Mouse (Mus musculus) intestine, postnatal 0 days (tissue): ENCODE data around the gene Cd247. TPM values are rescaled to one million over a fixed set of nuclear protein-coding genes. Genes with fewer than 3 reads are reported as not detected.

Experiments
- ATAC-seq: fragments of 200-750 bp; cut with Nextera tagmentation; 2 replicates; pipeline ENCODE4 v1.8.0; 2017; ENCODE audit warnings: mild to moderate bottlenecking, moderate TSS enrichment, moderate library complexity
- H3K27ac ChIP-seq: fragments of 300-500 bp; sonication (generic); 2 replicates; pipeline ENCODE4 v1.5.1; 2014; ENCODE audit warnings: mild to moderate bottlenecking, low read depth, low read length, moderate library complexity
- H3K27me3 ChIP-seq: fragments of 300-500 bp; sonication (generic); replicated peaks from 2 replicates; pipeline ENCODE4 v1.6.1; 2014; ENCODE audit warnings: low read length, mixed read lengths; ENCODE audit not compliant: control insufficient read depth, insufficient read depth
- H3K36me3 ChIP-seq: fragments of 300-500 bp; sonication (generic); 2 replicates; pipeline ENCODE4 v1.6.1; 2014; ENCODE audit warnings: mild to moderate bottlenecking, moderate library complexity; ENCODE audit not compliant: control insufficient read depth, insufficient read depth
- H3K4me1 ChIP-seq: fragments of 300-500 bp; sonication (generic); replicated peaks from 2 replicates; pipeline ENCODE4 v1.6.1; 2014; ENCODE audit warnings: antibody characterized with exemption, low read length, mixed read lengths; ENCODE audit not compliant: control insufficient read depth, insufficient read depth
- H3K4me2 ChIP-seq: fragments of 300-500 bp; sonication (generic); replicated peaks from 2 replicates; pipeline ENCODE4 v1.6.1; 2014; ENCODE audit warnings: low read depth, mild to moderate bottlenecking, moderate library complexity
- H3K4me3 ChIP-seq: fragments of 300-500 bp; sonication (generic); 2 replicates; pipeline ENCODE4 v1.5.1; 2014; ENCODE audit warnings: low read depth, low read length
- H3K9ac ChIP-seq: fragments of 300-500 bp; sonication (generic); 2 replicates; pipeline ENCODE4 v1.6.1; 2014; ENCODE audit warnings: mild to moderate bottlenecking, low read depth, low read length
- H3K9me3 ChIP-seq: fragments of 300-500 bp; sonication (generic); 2 replicates; pipeline ENCODE4 v1.6.1; 2016; ENCODE audit warnings: mixed run types; ENCODE audit not compliant: control insufficient read depth
- CTCF ChIP-seq: sonication (generic); IDR thresholded peaks from 2 replicates; pipeline ENCODE4 v1.5.1; 2016; ENCODE audit warnings: low read depth, mild to moderate bottlenecking, control low read depth, antibody characterized with exemption, moderate library complexity
- WGBS: fragments of 180-500 bp; shearing (Covaris S2); extraction: QIAGEN DNeasy Blood & Tissue Kit; methylation state at CpG from one replicate; pipeline ENCODE4 v1.1.7; 2014; 5-methylcytosine and 5-hydroxymethylcytosine counted together
- polyA plus RNA-seq: library from polyadenylated mRNA; unstranded; fragments of >200 nt; fragmentation: Nextera tagmentation; extraction: Ambion mirVana; gene quantifications from 2 replicates; pipeline ENCODE4 v1.2.1, GENCODE M21; 2015

Cd247 gene
- polyA plus RNA-seq, 1 experiment from 2014 or later: 0.50 TPM

DNA sequence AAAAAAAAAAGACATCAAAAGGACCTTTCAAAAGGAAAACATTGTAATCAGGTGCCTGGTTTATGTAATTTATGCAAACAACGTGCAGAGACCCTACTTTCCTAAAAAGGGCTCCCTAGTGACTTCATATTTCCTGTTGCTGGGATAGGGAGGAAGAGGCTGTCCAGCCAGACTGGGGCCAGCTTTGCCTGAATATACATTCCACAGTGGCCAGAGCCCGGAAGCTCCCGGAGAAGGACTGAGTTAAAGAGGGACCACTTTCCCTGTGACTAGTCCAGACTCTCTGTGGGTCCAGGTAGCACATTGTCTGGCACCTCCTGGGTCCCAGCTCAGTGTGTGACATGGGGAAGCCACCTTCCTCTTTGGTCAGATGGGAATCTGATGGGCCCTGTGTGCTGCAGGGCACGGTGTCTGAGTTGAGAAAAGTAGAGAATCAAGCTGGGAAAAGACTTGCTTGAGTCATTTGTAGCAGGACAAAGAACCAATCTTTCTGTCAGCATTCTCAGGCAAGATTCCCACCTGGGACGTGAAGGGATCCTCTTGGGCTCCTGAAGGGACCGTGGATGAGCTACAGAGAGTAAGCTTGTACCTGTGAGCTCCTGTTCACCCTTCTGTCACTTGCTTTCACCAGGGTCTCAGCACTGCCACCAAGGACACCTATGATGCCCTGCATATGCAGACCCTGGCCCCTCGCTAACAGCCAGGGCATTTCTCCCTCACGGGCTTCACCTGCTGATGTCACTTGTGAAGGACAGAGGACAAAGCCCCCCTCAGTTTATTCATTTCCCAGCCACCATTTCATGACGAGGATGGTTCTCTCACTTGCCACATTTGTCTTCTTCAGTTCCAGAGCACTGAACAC, 72.1 kb downstream of the Cd247 start:
- H3K9ac ChIP-seq: no peak overlapping the region
- no peak overlapping the region for H3K4me2 ChIP-seq
- H3K27ac ChIP-seq: no peak overlapping the region
- H3K4me1 ChIP-seq: no peaks in the 10 kb centered on the region
- TF ChIP-seq CTCF: no peak
- H3K36me3 ChIP-seq: no peaks in the 10 kb centered on the region
- WGBS: 61% methylated on average over 9 of the region's 9 CpGs
- H3K9me3 ChIP-seq: no peaks in the 10 kb centered on the region
- H3K27me3 ChIP-seq: no peaks in the 10 kb centered on the region
- H3K4me3 ChIP-seq: no peak overlapping the region
- ATAC-seq: no peak

DNA sequence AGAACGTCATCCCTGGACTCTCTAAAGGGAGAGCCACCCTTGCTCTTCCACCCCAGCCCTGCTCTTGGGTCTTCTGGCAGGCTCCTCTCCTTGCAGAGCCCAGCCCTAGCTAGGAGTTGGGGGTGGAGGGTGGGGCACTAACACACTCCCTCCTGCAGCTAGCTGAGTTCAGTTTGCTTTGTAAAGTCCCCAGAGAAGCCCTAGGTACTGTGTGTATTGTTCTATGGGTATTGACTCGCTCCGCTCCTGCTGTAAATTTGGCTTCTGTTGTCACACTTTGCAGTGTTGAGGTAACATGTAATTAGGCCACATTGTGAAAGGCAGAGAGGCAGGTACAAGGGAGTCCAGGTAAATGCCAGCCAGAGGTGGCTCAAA, 72.7 kb downstream of the Cd247 start:
- 65% methylated on average over 3 of the region's 3 CpGs for WGBS
- Histone ChIP-seq H3K9ac (no peak overlapping the region), H3K4me1 (no peaks in the 10 kb centered on the region), H3K4me3 (no peak overlapping the region), H3K9me3 (no peaks in the 10 kb centered on the region), H3K27ac (no peak overlapping the region), H3K36me3 (no peaks in the 10 kb centered on the region), H3K4me2 (no peak overlapping the region), H3K27me3 (no peaks in the 10 kb centered on the region)
- no peak for TF ChIP-seq CTCF
- no peak for ATAC-seq

DNA sequence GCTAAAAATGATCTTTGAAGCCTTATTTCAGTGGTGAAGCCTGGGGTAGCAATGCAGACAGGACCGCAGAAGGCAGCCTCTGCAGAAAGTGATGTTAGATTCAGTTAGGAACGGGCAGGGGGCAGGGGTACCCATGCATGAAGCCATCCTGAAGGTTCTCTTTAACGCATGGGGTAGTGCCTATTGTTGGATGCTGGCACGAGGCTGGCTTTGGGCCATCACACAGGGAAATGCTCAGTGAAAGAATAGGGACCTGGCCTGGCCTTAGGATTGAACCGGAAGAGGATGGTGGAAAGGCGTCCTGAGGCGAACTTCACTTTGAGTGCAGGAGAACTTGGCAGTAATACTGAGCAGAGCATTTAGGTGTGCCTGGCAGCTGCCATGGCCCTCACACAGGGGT, 73.6 kb downstream of the Cd247 start:
- no peak overlapping the region for H3K27ac ChIP-seq
- H3K4me2 ChIP-seq: no peak overlapping the region
- ATAC-seq: no peak
- no peaks in the 10 kb centered on the region for H3K9me3 ChIP-seq
- no peaks in the 10 kb centered on the region for H3K27me3 ChIP-seq
- H3K4me1 ChIP-seq: no peaks in the 10 kb centered on the region
- H3K36me3 ChIP-seq: peaks cover 5% of the 10 kb centered on the region; the same call in 1 of the 2 replicates
- no peak overlapping the region for H3K4me3 ChIP-seq
- 82% methylated on average over 7 of the region's 7 CpGs for WGBS
- H3K9ac ChIP-seq: no peak overlapping the region
- no peak for TF ChIP-seq CTCF

DNA sequence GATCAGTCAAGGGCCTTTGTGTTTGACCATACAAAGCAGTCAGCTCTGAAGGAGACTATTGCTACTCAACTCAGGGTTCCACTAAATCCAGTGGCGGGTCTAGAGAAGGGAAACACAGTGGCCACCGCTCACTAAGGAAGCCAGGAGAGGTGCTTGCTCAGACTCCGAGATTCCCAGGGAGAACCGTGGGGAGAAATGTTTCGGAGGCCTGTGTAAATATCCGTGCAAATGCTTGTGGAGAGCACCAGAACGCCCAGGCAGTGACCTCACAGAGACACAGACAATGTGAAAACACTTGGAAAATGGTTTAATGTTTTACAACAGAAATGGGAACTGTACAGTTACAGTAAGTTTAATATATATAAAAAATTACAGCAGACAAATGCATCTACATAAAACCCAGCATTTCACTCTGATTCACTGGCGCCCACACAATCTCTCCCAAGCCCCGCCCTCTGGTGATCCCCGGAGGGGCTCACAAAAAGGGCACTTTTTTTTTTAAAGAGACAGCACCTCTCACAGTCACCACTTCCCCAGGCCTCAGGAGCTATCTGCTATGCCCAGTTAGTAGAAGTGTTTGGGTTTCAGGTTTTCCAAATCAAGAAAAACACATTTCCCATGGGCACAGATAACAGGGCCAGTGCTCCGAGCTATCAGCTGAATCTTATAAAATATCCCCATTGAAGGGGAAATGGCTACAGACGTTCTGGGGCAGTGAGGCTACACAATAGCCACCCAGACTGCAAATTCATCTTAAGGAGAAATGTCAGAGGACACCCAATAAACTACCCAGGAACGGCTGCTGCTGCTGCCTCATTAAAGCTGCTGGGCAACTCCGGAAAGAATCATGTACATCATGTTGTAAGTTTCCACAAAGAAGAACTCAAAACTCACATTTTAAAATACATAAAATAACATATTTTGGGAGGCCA, 76.6 kb downstream of the Cd247 start:
- no peak overlapping the region for H3K4me3 ChIP-seq
- no peak overlapping the region for H3K4me2 ChIP-seq
- no peak for ATAC-seq
- no peaks in the 10 kb centered on the region for H3K27me3 ChIP-seq
- no peaks in the 10 kb centered on the region for H3K9me3 ChIP-seq
- WGBS: 39% methylated on average over 14 of the region's 14 CpGs
- H3K27ac ChIP-seq: no peak overlapping the region
- no peaks in the 10 kb centered on the region for H3K4me1 ChIP-seq
- TF ChIP-seq CTCF: no peak
- peaks cover 9% of the 10 kb centered on the region; the same call in 1 of the 2 replicates for H3K36me3 ChIP-seq
- no peak overlapping the region for H3K9ac ChIP-seq

DNA sequence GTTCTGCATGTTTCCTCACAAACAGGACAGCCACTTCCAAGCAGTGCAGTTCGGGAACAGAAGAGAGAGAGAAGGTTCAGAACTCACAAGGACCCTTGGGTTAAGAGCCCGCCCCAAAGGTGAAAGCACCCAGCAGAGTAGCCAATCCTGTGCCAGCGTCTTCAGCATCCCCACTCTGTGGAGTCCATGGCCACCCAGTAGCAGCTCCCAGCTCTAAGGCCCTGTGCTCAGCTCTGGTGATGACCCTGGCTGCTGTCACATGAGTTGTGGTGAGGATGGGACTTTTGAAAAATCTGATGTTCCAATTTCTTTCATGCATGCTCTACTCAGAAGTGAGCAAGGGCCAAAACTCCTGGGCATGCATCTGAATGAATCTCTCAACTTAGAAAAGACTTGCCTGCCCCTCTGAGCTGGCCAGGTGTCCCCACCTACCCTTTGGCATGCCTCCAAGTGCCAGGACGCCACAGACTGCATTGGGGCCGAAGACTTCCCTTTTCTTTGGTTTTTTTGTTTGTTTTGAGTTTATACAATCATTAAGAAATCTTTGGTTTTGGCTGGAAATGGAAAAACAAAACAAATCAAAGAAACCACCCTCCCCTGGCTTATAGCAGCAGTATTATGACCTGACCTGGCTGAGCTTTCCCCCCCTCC, 78.3 kb downstream of the Cd247 start:
- no peak for ATAC-seq
- no peaks in the 10 kb centered on the region for H3K9me3 ChIP-seq
- H3K36me3 ChIP-seq: peaks cover 9% of the 10 kb centered on the region; the same call in 1 of the 2 replicates
- no peaks in the 10 kb centered on the region for H3K27me3 ChIP-seq
- H3K9ac ChIP-seq: no peak overlapping the region
- H3K4me2 ChIP-seq: no peak overlapping the region
- WGBS: 74% methylated on average over 5 of the region's 5 CpGs
- H3K4me1 ChIP-seq: no peaks in the 10 kb centered on the region
- no peak for TF ChIP-seq CTCF
- no peak overlapping the region for H3K27ac ChIP-seq
- H3K4me3 ChIP-seq: no peak overlapping the region

DNA sequence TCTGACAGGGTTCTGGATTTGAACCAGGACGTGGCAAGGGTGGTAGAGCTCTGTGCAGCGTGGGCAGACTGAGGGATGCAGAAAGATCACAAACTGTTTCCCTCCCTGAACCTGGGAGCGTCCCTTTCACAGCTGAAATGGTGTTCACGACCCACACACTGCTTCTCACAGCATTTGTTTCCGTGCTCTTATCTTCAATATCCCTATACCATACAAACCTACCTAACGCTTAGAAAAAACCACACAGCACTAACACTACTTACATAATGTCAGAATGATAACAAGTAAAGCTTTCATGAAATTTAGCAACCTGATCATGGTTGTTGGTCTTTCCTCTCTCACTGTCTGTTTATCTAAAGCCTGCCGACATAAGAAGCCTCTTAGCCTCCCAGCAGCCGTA, 80.2 kb downstream of the Cd247 start:
- Histone ChIP-seq H3K27me3 (no peaks in the 10 kb centered on the region), H3K4me3 (no peak overlapping the region), H3K4me1 (no peaks in the 10 kb centered on the region), H3K9me3 (no peaks in the 10 kb centered on the region), H3K36me3 (peaks cover 9% of the 10 kb centered on the region; the same call in 1 of the 2 replicates), H3K27ac (no peak overlapping the region), H3K9ac (no peak overlapping the region), H3K4me2 (no peak overlapping the region)
- WGBS: 81% methylated on average over 8 of the region's 8 CpGs
- no peak for TF ChIP-seq CTCF
- no peak for ATAC-seq
